Mouse (Mus musculus) liver, embryonic 13.5 days (tissue): Measurements from ENCODE around the gene Bpifc. TPM values are rescaled to one million over a fixed set of nuclear protein-coding genes. Genes with fewer than 3 reads are reported as not detected.
A peak's percentile ranks its signal among the peaks of the same experiment; 100 is the strongest.

Experiments used
- ATAC-seq: fragments of 200-750 bp; cut with Nextera tagmentation; 2 replicates; pipeline ENCODE4 v1.8.0; 2017; ENCODE audit warnings: low read depth, mild to moderate bottlenecking, moderate number of reproducible peaks, moderate library complexity
- DNase-seq: peaks from one replicate; pipeline ENCODE4 v3.0.0; 2022
- H3K27ac ChIP-seq: fragments of 300-500 bp; sonication (generic); 2 replicates; pipeline ENCODE4 v1.5.1; 2015; ENCODE audit warnings: moderate library complexity, mild to moderate bottlenecking, inconsistent platforms
- H3K27me3 ChIP-seq: fragments of 300-500 bp; sonication (generic); 2 replicates; pipeline ENCODE4 v1.6.1; 2015; ENCODE audit warnings: mild to moderate bottlenecking, inconsistent platforms
- H3K36me3 ChIP-seq: fragments of 300-500 bp; sonication (generic); 2 replicates; pipeline ENCODE4 v1.6.1; 2015; ENCODE audit warnings: mild to moderate bottlenecking, inconsistent platforms
- H3K4me1 ChIP-seq: fragments of 300-500 bp; sonication (generic); replicated peaks from 2 replicates; pipeline ENCODE4 v1.6.1; 2015; ENCODE audit warnings: inconsistent platforms
- H3K4me2 ChIP-seq: fragments of 300-500 bp; sonication (generic); 2 replicates; pipeline ENCODE4 v1.6.1; 2015; ENCODE audit warnings: inconsistent platforms, mild to moderate bottlenecking, moderate library complexity
- H3K4me3 ChIP-seq: fragments of 300-500 bp; sonication (generic); replicated peaks from 2 replicates; pipeline ENCODE4 v1.5.1; 2015; ENCODE audit warnings: mild to moderate bottlenecking, inconsistent platforms
- H3K9ac ChIP-seq: fragments of 300-500 bp; sonication (generic); 2 replicates; pipeline ENCODE4 v1.6.1; 2015; ENCODE audit warnings: mild to moderate bottlenecking, inconsistent platforms
- H3K9me3 ChIP-seq: fragments of 300-500 bp; sonication (generic); replicated peaks from 2 replicates; pipeline ENCODE4 v1.6.1; 2016; ENCODE audit warnings: inconsistent platforms
- WGBS: fragments of 180-500 bp; shearing (Covaris S2); methylation state at CpG from one replicate; pipeline ENCODE4 v1.1.7; 2015; ENCODE audit not compliant: insufficient replicate concordance; 5-methylcytosine and 5-hydroxymethylcytosine counted together
- polyA plus RNA-seq: library from polyadenylated mRNA; unstranded; fragments of >200 nt; fragmentation: Nextera tagmentation; extraction: Ambion mirVana; gene quantifications from 2 replicates; pipeline ENCODE4 v1.2.1, GENCODE M21; 2015

Gene Bpifc
- polyA plus RNA-seq, 1 experiment from 2014 or later = not detected

GRCm38 (mm10) chr10:85951765-85952443, 59.8 kb downstream of the Bpifc start:
- no peak overlapping the region for H3K9ac ChIP-seq
- no peak for ATAC-seq
- 77% methylated on average over 6 of the region's 6 CpGs for WGBS
- H3K4me1 ChIP-seq = peaks cover 8% of the 10 kb centered on the region
- H3K4me2 ChIP-seq = no peak overlapping the region
- H3K27me3 ChIP-seq = no peaks in the 10 kb centered on the region
- no peak for DNase-seq
- no peak overlapping the region for H3K27ac ChIP-seq
- no peaks in the 10 kb centered on the region for H3K9me3 ChIP-seq
- H3K36me3 ChIP-seq = peaks cover 82% of the 10 kb centered on the region
- H3K4me3 ChIP-seq = no peak overlapping the region

- Histone ChIP-seq H3K27ac (no peak overlapping the region), H3K9ac (no peak overlapping the region), H3K27me3 (no peaks in the 10 kb centered on the region), H3K36me3 (peaks cover 92% of the 10 kb centered on the region), H3K4me2 (no peak overlapping the region), H3K4me3 (no peak overlapping the region), H3K9me3 (no peaks in the 10 kb centered on the region), H3K4me1 (no peaks in the 10 kb centered on the region)
- ATAC-seq (no peak), DNase-seq (no peak)
- WGBS = 86% methylated on average over 8 of the region's 8 CpGs
Measured at GRCm38 (mm10) chr10:85948483-85949196, 63.1 kb downstream of the Bpifc start.

GRCm38 (mm10) chr10:85936280-85936965, 75.3 kb downstream of the Bpifc start:
- 83% methylated on average over 6 of the region's 6 CpGs for WGBS
- ATAC-seq (no peak), DNase-seq (no peak)
- Histone ChIP-seq H3K27ac (no peak overlapping the region), H3K4me3 (no peak overlapping the region), H3K9me3 (no peaks in the 10 kb centered on the region), H3K4me1 (no peaks in the 10 kb centered on the region), H3K27me3 (no peaks in the 10 kb centered on the region), H3K36me3 (peaks cover 58% of the 10 kb centered on the region), H3K4me2 (no peak overlapping the region), H3K9ac (no peak overlapping the region)

GRCm38 (mm10) chr10:85929962-85930361, 81.7 kb downstream of the Bpifc start:
- H3K27me3 ChIP-seq = peaks cover 49% of the 10 kb centered on the region
- ATAC-seq (no peak), DNase-seq (no peak)
- no peak overlapping the region for H3K4me3 ChIP-seq
- H3K9me3 ChIP-seq = no peaks in the 10 kb centered on the region
- 65% methylated on average over 11 of the region's 11 CpGs for WGBS
- H3K4me2 ChIP-seq = no peak overlapping the region
- peaks cover 15% of the 10 kb centered on the region for H3K4me1 ChIP-seq
- H3K27ac ChIP-seq = no peak overlapping the region
- no peak overlapping the region for H3K9ac ChIP-seq
- no peaks in the 10 kb centered on the region for H3K36me3 ChIP-seq

GRCm38 (mm10) chr10:85929208-85929591, 82.5 kb downstream of the Bpifc start:
- no peak for ATAC-seq
- Histone ChIP-seq H3K27ac (no peak overlapping the region), H3K36me3 (no peaks in the 10 kb centered on the region), H3K9me3 (no peaks in the 10 kb centered on the region), H3K4me1 (peaks cover 15% of the 10 kb centered on the region), H3K4me2 (peak overlapping the region; percentile 79; the same call in 1 of the 2 replicates), H3K27me3 (peaks cover 49% of the 10 kb centered on the region), H3K9ac (no peak overlapping the region), H3K4me3 (0 out of 2 replicates have a peak overlapping the region, but pooled peaks have one; percentile 57)
- DNase-seq = no peak
- 51% methylated on average over 11 of the region's 11 CpGs for WGBS

- ATAC-seq (peak; percentile 54), DNase-seq (peak; percentile 16)
- no peaks in the 10 kb centered on the region for H3K9me3 ChIP-seq
- no peak overlapping the region for H3K27ac ChIP-seq
- peaks cover 15% of the 10 kb centered on the region for H3K4me1 ChIP-seq
- H3K36me3 ChIP-seq = no peaks in the 10 kb centered on the region
- H3K4me3 ChIP-seq = peak overlapping the region; percentile 57
- peak overlapping the region; percentile 79 for H3K4me2 ChIP-seq
- peaks cover 53% of the 10 kb centered on the region for H3K27me3 ChIP-seq
- peak overlapping the region; percentile 41; the same call in 1 of the 2 replicates for H3K9ac ChIP-seq
- 2% methylated on average over 63 of the region's 63 CpGs for WGBS
Measured at GRCm38 (mm10) chr10:85928499-85929207, 83.0 kb downstream of the Bpifc start.

GRCm38 (mm10) chr10:85927676-85928445, 83.8 kb downstream of the Bpifc start, which contains the start of gene Ascl4:
Ascl4 (plus strand) TSS chr10:85927681.
- Histone ChIP-seq H3K9me3 (no peaks in the 10 kb centered on the region), H3K27ac (no peak within 1 kb of the TSS), H3K9ac (peak within 1 kb of the TSS; percentile 41; the same call in 1 of the 2 replicates), H3K4me1 (peaks cover 15% of the 10 kb centered on the region), H3K36me3 (no peaks in the 10 kb centered on the region), H3K4me3 (peak within 1 kb of the TSS; percentile 57), H3K4me2 (peak within 1 kb of the TSS; percentile 79), H3K27me3 (peaks cover 58% of the 10 kb centered on the region)
- no peak for DNase-seq
- WGBS = 2% methylated on average over 23 of the region's 23 CpGs
- ATAC-seq = no peak

GRCm38 (mm10) chr10:85916498-85917309, 95.0 kb downstream of the Bpifc start, which contains the start of gene Prdm4:
Prdm4 (minus strand) TSS chr10:85917142.
- WGBS = under 1% methylated on average over 88 of the region's 90 CpGs
- H3K4me1 ChIP-seq = peaks cover 29% of the 10 kb centered on the region
- H3K27me3 ChIP-seq = 0 out of 2 replicates have a peak, but pooled peaks cover 6% of the 10 kb centered on the region
- peak within 1 kb of the TSS; percentile 94 for H3K4me2 ChIP-seq
- H3K36me3 ChIP-seq = peaks cover 25% of the 10 kb centered on the region
- peak within 1 kb of the TSS; percentile 90 for H3K27ac ChIP-seq
- H3K4me3 ChIP-seq = peak within 1 kb of the TSS; percentile 90
- peak within 1 kb of the TSS; percentile 90 for H3K9ac ChIP-seq
- no peaks in the 10 kb centered on the region for H3K9me3 ChIP-seq
- DNase-seq = peak; percentile 98
- peak; percentile 98 for ATAC-seq
